Mouse (Mus musculus): ENCODE measurements at regions not wholly inside any gene's neighbourhood (a gene's known extent, or its start where the extent isn't known, plus 50 kb on each side); places are given as distances from the start of the nearest gene placed in this dataset.

GRCm38 (mm10) chr8:10720398-10720797 lies 287.9 kb downstream of the Irs2 start:
- no peak for DNase-seq (ENCODE audit: low spot score in 2 of 2)

GRCm38 (mm10) chr8:10719411-10719810 lies 288.8 kb downstream of the Irs2 start:
- DNase-seq (ENCODE audit: low spot score in 2 of 2), result no peak

DNA sequence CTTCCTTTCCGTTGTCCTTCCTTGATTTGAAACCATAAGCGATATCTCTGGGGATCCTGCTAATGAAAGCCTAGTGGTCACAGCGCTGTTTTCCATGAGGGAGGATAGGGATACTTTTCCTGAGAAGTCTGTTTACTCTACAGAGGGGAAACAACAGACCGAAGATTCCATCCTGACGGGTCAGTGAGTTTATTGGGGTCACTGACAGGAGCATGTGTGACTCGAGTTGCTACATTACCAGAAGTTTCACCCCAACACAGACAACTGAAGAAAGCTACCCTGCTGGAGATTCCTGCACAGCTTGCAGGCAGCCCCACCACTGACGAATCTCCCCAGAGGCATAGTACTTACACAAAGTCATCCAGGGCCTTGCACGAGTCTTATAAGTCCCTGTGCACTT lies 291.0 kb downstream of the Irs2 start:
- DNase-seq (ENCODE audit: low spot score in 2 of 2), result no peak

DNA sequence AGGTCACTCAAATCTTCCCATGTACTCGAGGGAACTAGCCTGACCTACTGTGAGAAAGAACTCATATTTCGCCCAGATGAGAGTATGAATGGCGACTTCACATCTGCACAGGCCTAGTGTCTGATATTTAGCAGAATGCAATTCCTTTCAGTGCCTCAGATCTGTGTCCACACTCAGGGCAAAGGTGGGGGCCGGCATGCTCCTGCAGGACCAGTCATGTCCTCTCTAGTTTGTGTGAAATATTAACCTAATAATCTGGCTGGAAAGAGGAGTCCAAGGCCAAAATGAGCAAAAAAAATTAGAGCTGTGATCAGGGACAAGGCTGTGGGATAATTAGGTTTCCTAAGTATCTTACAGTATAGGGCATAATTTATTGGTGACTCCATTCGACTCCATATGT lies 292.1 kb downstream of the Irs2 start:
- no peak for DNase-seq (ENCODE audit: low spot score in 2 of 2)

DNA sequence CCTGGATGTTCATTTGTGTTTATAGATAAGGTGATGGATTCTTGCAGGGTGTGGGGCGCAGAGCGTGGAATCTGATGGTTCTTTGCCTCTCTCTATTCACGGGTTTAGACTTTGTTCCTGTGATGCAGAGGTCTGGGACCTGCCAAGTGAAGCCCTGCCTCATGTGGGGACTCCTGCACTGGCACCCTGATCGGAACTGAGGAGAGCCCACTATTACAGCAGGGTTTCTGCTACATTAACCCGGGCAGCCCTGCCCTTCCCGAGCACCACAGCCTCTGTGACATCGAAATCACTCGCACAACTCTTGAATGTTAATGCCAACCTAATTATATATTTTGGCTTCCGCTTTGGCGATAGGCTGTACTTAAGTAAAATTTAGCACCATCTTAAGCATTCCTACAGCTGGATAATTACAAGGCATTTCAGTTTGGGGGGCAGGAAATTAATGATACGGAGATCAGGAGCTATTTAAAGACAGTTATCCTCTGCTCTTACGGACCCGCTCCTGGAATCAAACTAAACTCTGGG lies 294.7 kb downstream of the Irs2 start:
- DNase-seq (ENCODE audit: low spot score in 2 of 2), result no peak

DNA sequence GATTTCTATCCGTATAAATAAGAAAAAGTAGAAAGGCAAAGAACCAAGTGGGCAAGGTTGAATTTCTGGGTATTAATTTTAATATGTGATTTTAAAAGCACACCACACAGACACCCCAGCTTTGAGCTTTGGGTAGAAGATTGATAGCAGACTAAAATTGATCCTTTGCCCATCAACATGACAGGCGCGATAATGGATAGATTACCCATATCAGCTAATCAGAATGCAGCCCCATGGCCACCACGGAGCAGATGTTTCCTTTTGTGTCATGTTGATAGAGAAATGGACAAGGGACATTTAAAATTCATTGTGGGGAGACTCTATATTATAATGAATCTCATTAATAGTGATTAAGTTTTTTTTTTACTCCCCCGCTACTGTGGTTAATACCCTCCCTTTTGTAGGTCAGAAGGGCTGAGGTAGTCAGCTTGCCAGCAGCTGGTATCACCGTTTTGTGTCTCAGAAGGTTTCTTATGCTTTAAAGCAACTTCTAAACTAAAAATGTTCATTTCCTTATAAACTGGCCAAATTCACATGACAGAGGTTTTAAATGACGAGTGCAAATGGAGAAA lies 296.1 kb downstream of the Irs2 start:
- DNase-seq (ENCODE audit: low spot score in 2 of 2), result no peak

GRCm38 (mm10) chr8:10711474-10711873 lies 296.8 kb downstream of the Irs2 start:
- DNase-seq (ENCODE audit: low spot score in 2 of 2), result no peak

DNA sequence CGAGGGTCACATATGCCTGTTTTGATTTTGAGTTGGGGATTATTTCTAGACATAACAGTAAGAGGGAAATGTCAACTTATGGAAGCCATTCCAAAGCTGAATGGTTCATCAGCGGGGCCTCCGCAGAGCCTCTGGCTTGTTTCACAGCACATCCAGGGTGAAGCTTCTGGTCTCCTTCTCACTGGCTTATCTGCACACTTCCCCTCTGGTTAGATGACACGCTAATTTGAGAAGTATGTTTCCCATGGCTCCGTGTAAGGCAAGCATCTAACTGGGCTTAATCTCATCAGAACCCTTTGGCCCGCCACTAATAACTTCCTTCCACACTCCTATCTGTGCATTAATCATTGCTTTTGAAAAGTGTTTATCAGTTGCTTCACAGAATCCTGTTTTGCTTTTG lies 299.7 kb downstream of the Irs2 start:
- DNase-seq (ENCODE audit: low spot score in 2 of 2), result no peak

DNA sequence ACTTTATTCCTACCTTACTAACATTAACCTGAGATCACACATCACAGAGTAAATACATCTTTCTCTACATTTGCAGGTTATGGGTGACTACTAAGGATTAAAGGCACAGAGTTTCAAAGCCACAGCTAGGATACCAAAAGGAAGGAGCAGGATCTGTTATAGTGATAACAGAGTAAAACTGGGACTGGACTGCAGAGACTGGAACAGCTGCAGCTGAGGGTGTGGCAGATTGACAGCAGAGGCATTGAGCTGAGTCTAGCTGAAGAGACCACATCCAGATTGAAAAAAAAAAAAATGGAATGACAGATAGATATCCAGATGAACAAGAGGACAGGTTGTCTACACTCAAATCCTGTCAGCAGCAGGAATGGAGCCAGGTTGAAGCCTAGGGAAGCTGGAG lies 301.1 kb downstream of the Irs2 start:
- DNase-seq (ENCODE audit: low spot score in 2 of 2), result no peak

DNA sequence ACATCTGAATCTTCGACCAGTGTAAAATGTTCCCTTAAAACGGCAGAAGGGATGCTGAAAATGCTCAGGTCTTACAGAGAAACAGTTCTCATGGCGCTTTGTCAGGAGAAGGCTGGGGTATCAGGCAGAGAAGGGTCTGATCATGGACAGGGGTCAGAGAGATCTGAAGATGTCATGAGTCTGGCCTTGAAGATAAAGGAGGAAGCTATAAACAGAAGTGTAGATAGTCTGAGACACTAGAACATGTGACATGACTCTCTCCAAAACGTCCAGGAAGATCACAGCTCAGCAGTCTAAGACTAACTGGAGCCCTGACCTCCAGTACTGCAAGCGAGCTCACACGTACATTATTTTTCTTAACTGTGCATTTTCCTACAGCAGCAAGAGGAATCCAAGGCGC lies 302.3 kb downstream of the Irs2 start:
- no peak for DNase-seq (ENCODE audit: low spot score in 2 of 2)

GRCm38 (mm10) chr8:10702755-10703154 lies 305.5 kb downstream of the Irs2 start:
- DNase-seq (ENCODE audit: low spot score in 2 of 2), result no peak

DNA sequence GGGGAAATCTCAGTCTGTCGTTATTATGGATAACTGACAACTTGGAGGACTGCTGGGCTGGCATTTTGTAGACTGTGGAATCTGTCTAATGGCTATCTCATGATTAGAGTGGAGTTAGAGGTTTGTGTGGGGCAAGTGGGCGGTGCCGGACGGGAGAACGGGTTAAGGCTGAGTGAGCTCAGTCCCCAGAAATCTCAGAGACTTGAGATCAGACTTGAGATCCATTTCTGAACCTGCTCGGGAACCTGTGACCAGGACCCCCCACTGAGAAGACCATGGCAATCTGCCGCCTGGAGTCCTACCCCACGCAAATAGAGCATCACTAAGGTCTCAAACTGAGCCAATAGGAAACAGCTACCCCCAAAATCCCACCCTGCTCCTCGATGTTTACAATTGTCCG lies 306.0 kb downstream of the Irs2 start:
- DNase-seq (ENCODE audit: low spot score in 2 of 2), result no peak

GRCm38 (mm10) chr8:10701648-10702061 lies 306.6 kb downstream of the Irs2 start:
- no peak for DNase-seq (ENCODE audit: low spot score in 2 of 2)

DNA sequence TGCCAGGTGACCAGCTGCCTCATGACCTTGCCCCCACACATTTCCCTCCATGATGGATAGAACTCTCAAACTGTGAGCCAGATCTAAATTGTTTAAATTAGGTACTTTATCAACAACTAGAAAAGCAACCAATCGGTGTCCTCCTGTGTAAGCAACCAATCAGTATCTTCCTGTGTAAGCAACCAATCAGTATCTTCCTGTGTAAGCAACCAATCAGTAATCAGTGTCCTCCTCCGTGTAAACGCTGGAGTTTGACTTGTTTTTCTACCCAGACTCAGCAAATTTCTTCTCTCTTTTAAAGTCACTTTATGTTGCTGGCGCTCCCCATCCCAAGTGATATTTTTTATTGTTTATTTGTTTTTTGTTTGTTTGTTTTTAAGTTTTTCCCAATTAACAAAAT lies 307.0 kb downstream of the Irs2 start:
- DNase-seq (ENCODE audit: low spot score in 2 of 2), result no peak

DNA sequence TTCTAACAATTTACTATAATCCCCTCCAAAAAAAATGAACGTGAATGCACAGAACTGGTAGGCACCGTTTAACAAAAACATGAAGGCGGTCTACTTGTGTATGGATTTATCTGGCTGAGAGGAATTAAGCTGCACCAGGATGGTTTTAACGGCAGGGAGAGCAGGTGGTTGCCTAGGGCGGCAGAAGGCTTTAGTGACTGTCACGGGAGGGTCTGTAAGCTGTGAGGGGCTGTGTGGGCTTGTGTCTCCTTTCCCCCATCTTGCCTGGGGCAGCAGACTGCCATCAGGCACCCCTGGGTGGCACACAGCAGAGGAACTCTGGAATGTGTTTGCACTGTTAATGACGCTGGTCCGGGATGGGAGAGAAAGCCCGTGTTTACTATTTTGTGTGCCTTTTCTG lies 308.6 kb downstream of the Irs2 start:
- DNase-seq (ENCODE audit: low spot score in 2 of 2), result peak; percentile 37 to 41

GRCm38 (mm10) chr8:10695181-10695580 lies 313.1 kb downstream of the Irs2 start:
- DNase-seq (ENCODE audit: low spot score in 2 of 2), result no peak

DNA sequence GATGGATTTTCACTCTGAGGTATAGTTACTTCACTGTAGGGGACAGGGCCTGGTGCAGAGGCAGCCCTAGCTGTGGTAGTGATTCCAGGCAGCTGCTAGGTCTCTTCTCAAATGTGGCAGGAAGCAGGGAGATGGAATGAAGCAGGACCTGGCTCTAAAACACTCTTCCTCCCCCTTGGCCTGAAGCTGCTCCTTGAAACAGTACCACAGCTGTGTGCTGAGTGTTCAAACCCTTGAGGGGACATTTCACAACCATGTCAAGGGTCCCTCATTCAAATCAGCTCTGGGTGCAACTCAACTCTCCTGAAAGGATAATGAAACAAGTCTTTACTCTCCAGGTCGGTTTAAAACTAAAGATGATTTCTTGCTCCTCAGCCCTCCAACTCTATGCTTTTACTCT lies 317.6 kb downstream of the Irs2 start:
- no peak for DNase-seq (ENCODE audit: low spot score in 2 of 2)

- no peak for DNase-seq (ENCODE audit: low spot score in 2 of 2)
Observed at GRCm38 (mm10) chr8:10689881-10690280, 318.4 kb downstream of the Irs2 start.

GRCm38 (mm10) chr8:10687867-10688561 lies 320.2 kb downstream of the Irs2 start:
- DNase-seq (ENCODE audit: low spot score in 2 of 2), result no peak
